Mouse (Mus musculus) C2C12 (cell line): ENCODE measurements around the gene Gm15262.

Source experiments
- CTCF ChIP-seq: IDR thresholded peaks from one replicate; pipeline ENCODE4 v1.5.1; 2011; ENCODE audit not compliant: control insufficient read depth, insufficient read depth, insufficient read length
- MAX ChIP-seq: IDR thresholded peaks from one replicate; pipeline ENCODE4 v1.6.1; 2011; ENCODE audit warnings: mild to moderate bottlenecking, control low read depth
- MYOD1 ChIP-seq: IDR thresholded peaks from one replicate; pipeline ENCODE4 v1.6.1; 2011; ENCODE audit warnings: low read depth; ENCODE audit not compliant: control insufficient read depth, insufficient read length
- MYOG ChIP-seq: IDR thresholded peaks from one replicate; pipeline ENCODE4 v1.6.1; 2011; ENCODE audit not compliant: control insufficient read depth, insufficient read length; ENCODE audit errors: extremely low read depth
- USF1 ChIP-seq: IDR thresholded peaks from one replicate; pipeline ENCODE4 v1.6.1; 2011; ENCODE audit warnings: low read depth, mild to moderate bottlenecking, control low read depth, moderate library complexity

DNA sequence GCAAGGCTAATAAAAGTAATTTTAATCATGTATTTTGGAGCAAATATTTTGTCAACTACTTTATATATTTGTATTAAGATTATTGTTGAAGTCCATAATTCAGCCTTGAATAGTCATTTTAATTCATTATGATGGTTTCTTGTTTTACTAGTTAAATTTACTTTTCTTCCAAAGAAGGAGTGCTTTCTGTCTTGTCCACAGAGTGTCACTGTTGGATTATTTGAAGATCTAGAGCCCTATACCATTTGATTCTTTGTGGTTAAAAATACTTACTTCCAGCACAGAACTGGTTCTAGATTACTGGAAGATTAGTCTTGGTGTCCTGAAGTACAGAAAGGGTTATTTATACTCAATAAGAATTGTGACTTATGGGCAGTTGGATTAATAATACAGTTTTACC is 29.2 kb downstream of the Gm15262 start:
- TF ChIP-seq CTCF (no peak), MYOG (no peak), MYOD1 (no peak), USF1 (no peak), MAX (no peak)
